8 mouse cellular contexts compared by ENCODE assay signal in genomic region chr1:92474066-92474578, GRCm38 (mm10). TPM values are rescaled to one million over a fixed set of nuclear protein-coding genes. Genes with fewer than 3 reads are reported as not detected.
DNase-seq lines count a peak whose midpoint lies in the region; ATAC-seq and TF ChIP-seq lines count a peak whose summit lies in the region.

No protein-coding gene starts in this region.

- peak; percentile 77; the same call in 1 of the 2 replicates for ATAC-seq in limb, embryonic 11.5 days (ENCODE audit: insufficient number of reproducible peaks, low FRiP score, low TSS enrichment, low read depth)
- ATAC-seq in neural tube, embryonic 15.5 days (ENCODE audit: low FRiP score) = peak; percentile 53
- no peak; the same call in 1 of the 2 replicates for ATAC-seq in frontal cortex, adult (ENCODE audit: low TSS enrichment)

- peaks cover under 1% of the 10 kb centered on the region; the same call in 1 of the 2 replicates for H3K36me3 ChIP-seq in limb, embryonic 11.5 days (ENCODE audit: control insufficient read depth, insufficient read depth, low read length)
- peaks cover 21% of the 10 kb centered on the region for H3K36me3 ChIP-seq in neural tube, embryonic 15.5 days

- DNase-seq in retina, adult 2 months (ENCODE audit: low read depth, low spot score) = peak; percentile 6
- DNase-seq in retina, postnatal 1 day = no peak
- DNase-seq in limb, embryonic 11.5 days (ENCODE audit: low spot score) = no peak
- no peak for DNase-seq in frontal cortex, postnatal 36 days (ENCODE audit: low spot score in 2 of 2)
- DNase-seq in gastrocnemius, postnatal 25 days = no peak

- peak overlapping the region; percentile 61 for H3K4me3 ChIP-seq in embryonic fibroblast, embryonic 13.5 days (ENCODE audit: insufficient read depth, low read length)
- peak overlapping the region; percentile 99 for H3K4me3 ChIP-seq in limb, embryonic 11.5 days (ENCODE audit: low read depth, low read length)
- H3K4me3 ChIP-seq in neural tube, embryonic 15.5 days (replicated peaks) = peak overlapping the region; percentile 90

- no peaks in the 10 kb centered on the region for H3K27me3 ChIP-seq in limb, embryonic 11.5 days (ENCODE audit: control insufficient read depth, insufficient read depth, low read length)
- H3K27me3 ChIP-seq in neural tube, embryonic 15.5 days (replicated peaks) = peaks cover 9% of the 10 kb centered on the region

- H3K4me1 ChIP-seq in embryonic fibroblast, embryonic 13.5 days (ENCODE audit: control insufficient read depth, insufficient read depth, low read length) = no peaks in the 10 kb centered on the region
- peaks cover 6% of the 10 kb centered on the region for H3K4me1 ChIP-seq in limb, embryonic 11.5 days (ENCODE audit: control insufficient read depth, insufficient read depth, low read length)
- peaks cover 17% of the 10 kb centered on the region for H3K4me1 ChIP-seq in neural tube, embryonic 15.5 days

- WGBS in limb, embryonic 11.5 days = 6% methylated on average over 10 of the region's 10 CpGs
- WGBS in neural tube, embryonic 15.5 days = 3% methylated on average over 10 of the region's 10 CpGs

- no peak overlapping the region for H3K27ac ChIP-seq in embryonic fibroblast, embryonic 13.5 days (ENCODE audit: insufficient read depth, low read length)
- no peak overlapping the region for H3K27ac ChIP-seq in limb, embryonic 11.5 days (replicated peaks; ENCODE audit: low read depth, low read length)
- H3K27ac ChIP-seq in neural tube, embryonic 15.5 days (replicated peaks) = peak overlapping the region; percentile 84

- TF ChIP-seq POLR2A in embryonic fibroblast, embryonic 13.5 days (IDR thresholded peaks at IDR 0.05; ENCODE audit: low read depth, low read length) = no peak

- H3K4me2 ChIP-seq in limb, embryonic 11.5 days (ENCODE audit: low read depth, severe bottlenecking) = peak overlapping the region; percentile 85
- peak overlapping the region; percentile 81 for H3K4me2 ChIP-seq in neural tube, embryonic 15.5 days

- no peaks in the 10 kb centered on the region for H3K9me3 ChIP-seq in limb, embryonic 11.5 days (ENCODE audit: control insufficient read depth, low read length)
- H3K9me3 ChIP-seq in neural tube, embryonic 15.5 days (replicated peaks) = no peaks in the 10 kb centered on the region

- peak overlapping the region; percentile 59 for H3K9ac ChIP-seq in limb, embryonic 11.5 days (ENCODE audit: low read length)
- H3K9ac ChIP-seq in neural tube, embryonic 15.5 days (replicated peaks) = peak overlapping the region; percentile 44

- TF ChIP-seq CTCF in embryonic fibroblast, embryonic 13.5 days (IDR thresholded peaks at IDR 0.05; ENCODE audit: borderline replicate concordance, insufficient read depth, low read length) = no peak

RNA-seq across cellular contexts. Expression of gene Ndufa10, which starts 0.5 kb away (rescaled TPM):
- 166 and 171 TPM in 2 replicates for polyA plus RNA-seq in embryonic fibroblast, embryonic 13.5 days (2011; ENCODE audit: insufficient read length, low read depth, missing spikeins)
- 294 and 317 TPM in 2 replicates for polyA plus RNA-seq in limb, embryonic 11.5 days (2014; fragmentation: Nextera tagmentation; extraction: Ambion mirVana)
- polyA plus RNA-seq in neural tube, embryonic 15.5 days (2015; fragmentation: Nextera tagmentation; extraction: Ambion mirVana) = 343 and 359 TPM in 2 replicates
- total RNA-seq in gastrocnemius, postnatal 25 days (2021) = 100 to 1,000 TPM; 458 to 459 TPM

RNA-seq across cellular contexts. Expression of gene Olfr1416, which starts 10.8 kb away (rescaled TPM):
- not detected in 2 replicates for polyA plus RNA-seq in embryonic fibroblast, embryonic 13.5 days (2011; ENCODE audit: insufficient read length, low read depth, missing spikeins)
- polyA plus RNA-seq in limb, embryonic 11.5 days (2014; fragmentation: Nextera tagmentation; extraction: Ambion mirVana) = not detected in 2 replicates
- not detected in 2 replicates for polyA plus RNA-seq in neural tube, embryonic 15.5 days (2015; fragmentation: Nextera tagmentation; extraction: Ambion mirVana)
- not detected for total RNA-seq in gastrocnemius, postnatal 25 days (2021)

RNA-seq across cellular contexts. Expression of gene Olfr1415, which starts 21.8 kb away (rescaled TPM):
- not detected in 2 replicates for polyA plus RNA-seq in embryonic fibroblast, embryonic 13.5 days (2011; ENCODE audit: insufficient read length, low read depth, missing spikeins)
- not detected in 2 replicates for polyA plus RNA-seq in limb, embryonic 11.5 days (2014; fragmentation: Nextera tagmentation; extraction: Ambion mirVana)
- polyA plus RNA-seq in neural tube, embryonic 15.5 days (2015; fragmentation: Nextera tagmentation; extraction: Ambion mirVana) = not detected in 2 replicates
- not detected for total RNA-seq in gastrocnemius, postnatal 25 days (2021)

RNA-seq across cellular contexts. Expression of gene Olfr1414, which starts 44.3 kb away (rescaled TPM):
- polyA plus RNA-seq in embryonic fibroblast, embryonic 13.5 days (2011; ENCODE audit: insufficient read length, low read depth, missing spikeins) = not detected in 2 replicates
- not detected in 2 replicates for polyA plus RNA-seq in limb, embryonic 11.5 days (2014; fragmentation: Nextera tagmentation; extraction: Ambion mirVana)
- not detected in 2 replicates for polyA plus RNA-seq in neural tube, embryonic 15.5 days (2015; fragmentation: Nextera tagmentation; extraction: Ambion mirVana)
- total RNA-seq in gastrocnemius, postnatal 25 days (2021) = not detected
